Mouse (Mus musculus) C2C12 (cell line): Measurements from ENCODE around the gene Fam217a. TPM values are rescaled to one million over a fixed set of nuclear protein-coding genes. Genes with fewer than 3 reads are reported as not detected.

Source experiments
- H3K27me3 ChIP-seq: one replicate; pipeline ENCODE4 v1.6.1; 2011; ENCODE audit not compliant: control insufficient read depth, insufficient read depth, insufficient read length
- H3K36me3 ChIP-seq: one replicate; pipeline ENCODE4 v1.6.1; 2011; ENCODE audit not compliant: control insufficient read depth, insufficient read depth
- H3K4me3 ChIP-seq: one replicate; pipeline ENCODE4 v1.5.1; 2011; ENCODE audit warnings: mild to moderate bottlenecking, control low read depth; ENCODE audit not compliant: poor library complexity, insufficient read depth, severe bottlenecking
- H3K79me2 ChIP-seq: one replicate; pipeline ENCODE4 v1.6.1; 2011; ENCODE audit not compliant: control insufficient read depth, insufficient read depth
- H3K79me3 ChIP-seq: one replicate; pipeline ENCODE4 v1.6.1; 2011; ENCODE audit warnings: low read depth, control low read depth
- H3ac ChIP-seq: one replicate; pipeline ENCODE3; 2011; ENCODE audit warnings: low read depth; ENCODE audit not compliant: control insufficient read depth, insufficient read length
- CEBPB ChIP-seq: IDR thresholded peaks from one replicate; pipeline ENCODE4 v1.6.1; 2011; ENCODE audit warnings: low read depth, mild to moderate bottlenecking, control low read depth, moderate library complexity
- CTCF ChIP-seq: IDR thresholded peaks from one replicate; pipeline ENCODE4 v1.5.1; 2011; ENCODE audit not compliant: control insufficient read depth, insufficient read depth, insufficient read length
- FOSL1 ChIP-seq: IDR thresholded peaks from one replicate; pipeline ENCODE4 v1.8.0; 2011; ENCODE audit warnings: mild to moderate bottlenecking, low read length; ENCODE audit not compliant: poor library complexity, insufficient read depth, severe bottlenecking
- MAX ChIP-seq: IDR thresholded peaks from one replicate; pipeline ENCODE4 v1.6.1; 2011; ENCODE audit warnings: mild to moderate bottlenecking, control low read depth
- MYOD1 ChIP-seq: IDR thresholded peaks from one replicate; pipeline ENCODE4 v1.6.1; 2011; ENCODE audit warnings: low read depth; ENCODE audit not compliant: control insufficient read depth, insufficient read length
- MYOG ChIP-seq: IDR thresholded peaks from one replicate; pipeline ENCODE4 v1.6.1; 2011; ENCODE audit not compliant: control insufficient read depth, insufficient read length; ENCODE audit errors: extremely low read depth
- USF1 ChIP-seq: IDR thresholded peaks from one replicate; pipeline ENCODE4 v1.6.1; 2011; ENCODE audit warnings: low read depth, mild to moderate bottlenecking, control low read depth, moderate library complexity
- polyA plus RNA-seq: library from polyadenylated mRNA; unstranded; fragments of >200 nt; fragmentation: generic; extraction: Trizol; gene quantifications from one replicate; pipeline ENCODE4 v1.2.1, GENCODE M21; 2012; ENCODE audit warnings: missing spikeins

The Fam217a gene
- polyA plus RNA-seq, 1 experiment: not detected

DNA sequence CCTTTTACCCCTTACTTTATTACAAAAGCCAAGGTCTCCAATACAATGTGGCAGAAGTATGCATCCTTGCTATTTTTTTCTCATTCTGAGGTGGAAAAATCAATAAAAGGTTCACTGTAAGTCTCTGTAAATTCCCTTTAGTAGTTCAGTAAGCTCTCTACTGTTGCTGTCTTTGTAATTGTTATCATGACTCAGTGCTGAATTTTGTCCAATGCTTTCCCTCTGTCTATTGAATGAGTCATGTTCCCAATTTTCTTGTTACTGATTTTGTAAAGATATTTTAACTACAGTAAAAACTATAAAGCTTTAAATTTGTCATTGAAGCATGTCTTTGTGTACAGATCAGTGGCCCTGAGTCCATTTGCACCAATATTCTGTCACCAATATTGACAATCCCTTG, 18.3 kb upstream of the Fam217a start:
- no peaks in the 10 kb centered on the region for H3K27me3 ChIP-seq
- no peak overlapping the region for H3ac ChIP-seq
- H3K79me3 ChIP-seq: no peaks in the 10 kb centered on the region
- H3K79me2 ChIP-seq: no peaks in the 10 kb centered on the region
- no peak overlapping the region for H3K4me3 ChIP-seq
- no peaks in the 10 kb centered on the region for H3K36me3 ChIP-seq
- TF ChIP-seq USF1 (no peak), FOSL1 (no peak), MYOG (no peak), CTCF (no peak), MYOD1 (no peak), MAX (no peak), CEBPB (no peak)

DNA sequence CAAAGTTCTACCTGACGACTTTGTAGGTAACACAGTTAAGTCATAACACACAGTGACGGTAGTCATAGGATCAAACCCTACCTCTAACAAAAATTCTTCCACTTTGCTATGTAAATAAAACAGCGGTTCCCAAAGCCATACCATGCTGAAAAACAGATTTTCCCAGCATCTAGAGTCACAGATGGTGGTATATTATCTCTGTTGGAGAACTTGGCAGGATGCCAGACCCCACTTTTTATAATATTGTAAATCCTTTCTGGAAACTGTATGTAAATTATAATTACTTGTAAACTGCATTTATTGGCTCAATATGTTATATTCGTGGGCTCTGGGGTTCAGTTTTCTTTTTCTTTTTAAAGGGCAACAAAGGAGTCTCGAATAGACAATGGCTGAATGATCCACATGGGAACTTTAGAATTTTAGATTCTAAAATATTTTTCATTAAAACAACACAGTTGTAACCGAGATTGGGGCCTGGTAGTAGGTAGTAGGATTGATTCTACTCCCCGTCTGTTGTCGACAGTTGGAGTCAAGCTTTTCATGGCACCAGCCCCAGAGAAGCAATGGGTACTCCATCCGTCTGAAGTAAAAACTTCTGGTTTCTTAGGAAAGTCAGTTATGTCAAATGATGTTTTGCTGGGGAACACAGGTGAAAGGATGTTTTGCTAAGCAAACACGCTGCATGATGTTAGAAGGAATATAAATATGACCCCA, 11.0 kb upstream of the Fam217a start:
- no peaks in the 10 kb centered on the region for H3K79me3 ChIP-seq
- TF ChIP-seq USF1 (no peak), MYOD1 (no peak), FOSL1 (no peak), MAX (no peak), MYOG (no peak), CEBPB (no peak), CTCF (no peak)
- no peaks in the 10 kb centered on the region for H3K79me2 ChIP-seq
- no peak overlapping the region for H3K4me3 ChIP-seq
- peaks cover 7% of the 10 kb centered on the region for H3K27me3 ChIP-seq
- H3K36me3 ChIP-seq: no peaks in the 10 kb centered on the region
- H3ac ChIP-seq: no peak overlapping the region

DNA sequence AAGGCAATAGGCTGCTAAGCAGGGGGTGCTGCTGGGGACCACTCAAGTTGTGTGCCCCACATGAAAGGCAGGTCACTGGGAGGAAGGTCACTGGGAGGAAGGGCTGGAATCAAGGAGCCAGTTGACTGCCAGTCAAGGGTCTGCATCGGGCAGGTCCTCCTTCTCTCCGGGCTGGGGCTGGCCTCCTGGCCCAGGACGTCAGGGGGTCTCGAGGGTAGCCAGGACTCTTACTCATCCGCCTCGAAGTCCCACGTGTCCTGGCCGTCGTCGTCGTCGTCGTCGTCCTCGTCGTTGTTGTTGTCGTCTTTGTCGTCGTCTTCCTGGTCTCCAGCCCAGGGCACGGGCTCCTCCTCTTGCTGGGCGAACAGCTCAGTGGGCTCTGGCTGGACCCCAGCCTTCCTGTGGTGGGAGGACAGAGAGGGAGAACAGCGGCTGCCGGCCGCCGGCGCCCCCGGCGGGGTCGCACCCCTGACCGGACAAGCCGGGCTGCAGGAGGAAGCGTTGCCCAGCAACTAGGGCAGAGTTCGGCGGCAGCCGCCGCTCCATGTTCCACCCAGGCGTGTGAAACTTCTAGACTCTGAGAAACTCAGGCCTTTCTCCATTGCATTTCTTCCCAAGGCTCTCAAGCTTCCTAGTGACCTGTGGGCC, 7.5 kb downstream of the Fam217a start:
- Histone ChIP-seq H3K27me3 (no peaks in the 10 kb centered on the region), H3K36me3 (no peaks in the 10 kb centered on the region), H3K79me2 (no peaks in the 10 kb centered on the region), H3ac (no peak overlapping the region), H3K4me3 (no peak overlapping the region), H3K79me3 (no peaks in the 10 kb centered on the region)
- TF ChIP-seq MAX (no peak), CEBPB (no peak), FOSL1 (no peak), MYOD1 (no peak), CTCF (no peak), MYOG (no peak), USF1 (no peak)

DNA sequence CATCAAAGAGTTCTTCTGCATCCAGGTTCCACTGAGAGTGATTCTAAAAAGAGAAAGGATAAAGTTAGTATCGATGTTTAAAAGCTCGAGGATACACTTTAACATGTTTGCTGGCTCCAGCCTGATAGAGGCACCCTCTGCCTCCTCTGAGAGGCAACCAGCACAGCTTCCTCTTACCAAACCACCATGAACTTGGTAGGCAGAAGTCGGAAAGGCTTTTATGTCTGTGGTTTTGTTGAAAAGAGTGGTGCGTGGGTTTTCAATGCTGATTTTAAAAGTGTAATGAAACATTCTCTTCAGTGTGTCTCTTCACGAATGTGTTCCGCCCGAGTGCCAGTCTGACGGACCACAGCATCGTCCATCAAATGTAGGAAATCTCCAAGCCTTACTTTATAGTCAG, 9.5 kb downstream of the Fam217a start:
- TF ChIP-seq MYOG: no peak
- no peak for TF ChIP-seq USF1
- no peak for TF ChIP-seq FOSL1
- no peak for TF ChIP-seq CEBPB
- Histone ChIP-seq H3K79me2 (no peaks in the 10 kb centered on the region), H3K4me3 (no peak overlapping the region), H3K27me3 (no peaks in the 10 kb centered on the region), H3K79me3 (no peaks in the 10 kb centered on the region), H3ac (no peak overlapping the region), H3K36me3 (no peaks in the 10 kb centered on the region)

DNA sequence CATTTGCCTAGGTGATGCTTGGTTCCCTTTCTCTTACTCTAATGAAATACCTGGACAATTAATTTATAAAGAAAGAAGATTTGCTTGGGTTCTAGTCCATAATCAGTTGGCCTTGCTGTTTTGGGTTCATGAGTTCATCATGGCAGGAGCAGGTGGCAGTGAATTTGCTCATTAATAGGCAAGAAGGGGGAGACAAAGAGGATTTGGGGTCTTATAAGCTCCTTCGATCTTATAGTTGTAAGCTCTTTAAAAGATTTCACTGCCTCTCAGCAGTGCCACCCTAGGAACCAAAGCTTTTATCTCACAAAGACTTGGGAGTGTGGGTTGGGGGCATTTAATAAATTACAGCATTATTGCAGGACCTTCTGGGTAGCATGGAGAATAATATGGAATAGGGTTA, 31.2 kb downstream of the Fam217a start:
- H3K4me3 ChIP-seq: no peak overlapping the region
- TF ChIP-seq USF1 (no peak), FOSL1 (no peak), MYOG (no peak), CEBPB (no peak), MAX (no peak), MYOD1 (no peak), CTCF (no peak)
- no peaks in the 10 kb centered on the region for H3K79me2 ChIP-seq
- no peaks in the 10 kb centered on the region for H3K79me3 ChIP-seq
- H3K36me3 ChIP-seq: peaks cover 97% of the 10 kb centered on the region
- no peaks in the 10 kb centered on the region for H3K27me3 ChIP-seq
- no peak overlapping the region for H3ac ChIP-seq
